Mouse (Mus musculus) Patski (cell line): ENCODE data around the gene Flvcr1. TPM values are rescaled to one million over a fixed set of nuclear protein-coding genes. Genes with fewer than 3 reads are reported as not detected.

ENCODE experiments used
- ATAC-seq: fragments of 100-300 bp; one replicate; pipeline ENCODE4 v1.8.0; 2021
- CTCF ChIA-PET: fragments of 350-600 bp; sonication (Branson Sonifier 250); formaldehyde crosslinking; loops from one replicate; lab custom pipeline; 2022; ENCODE audit warnings: inconsistent platforms; lab: Charles Lee
- POLR2A ChIA-PET: fragments of 350-600 bp; sonication (Branson Sonifier 250); formaldehyde crosslinking; loops from one replicate; lab custom pipeline; 2022; ENCODE audit warnings: antibody characterized with exemption, inconsistent platforms; lab: Charles Lee
- DNase-seq: peaks from one replicate; pipeline ENCODE4 v3.0.0-alpha.2; 2011; ENCODE audit warnings: low read depth, low spot score
- H3K27me3 ChIP-seq: fragments of 371-371 bp; one replicate; pipeline ENCODE4 v1.5.1; 2021
- CTCF ChIP-seq: fragments of 100-300 bp; IDR thresholded peaks from one replicate; pipeline ENCODE4 v1.5.1; 2021
- in situ Hi-C: fragments of 300-500 bp; cut with MboI; formaldehyde crosslinking; loops from 3 replicates; pipeline ENCODE4 v1.11.1; 2018; ENCODE audit warnings: low pct_unique_long_range_greater_than_20kb, mixed read lengths
- polyA plus RNA-seq: library from polyadenylated mRNA; unstranded; gene quantifications from one replicate; pipeline ENCODE4 v1.2.3, GENCODE M21; 2021

Flvcr1 gene
- polyA plus RNA-seq, 1 experiment from 2014 or later = 20.0 TPM

DNA sequence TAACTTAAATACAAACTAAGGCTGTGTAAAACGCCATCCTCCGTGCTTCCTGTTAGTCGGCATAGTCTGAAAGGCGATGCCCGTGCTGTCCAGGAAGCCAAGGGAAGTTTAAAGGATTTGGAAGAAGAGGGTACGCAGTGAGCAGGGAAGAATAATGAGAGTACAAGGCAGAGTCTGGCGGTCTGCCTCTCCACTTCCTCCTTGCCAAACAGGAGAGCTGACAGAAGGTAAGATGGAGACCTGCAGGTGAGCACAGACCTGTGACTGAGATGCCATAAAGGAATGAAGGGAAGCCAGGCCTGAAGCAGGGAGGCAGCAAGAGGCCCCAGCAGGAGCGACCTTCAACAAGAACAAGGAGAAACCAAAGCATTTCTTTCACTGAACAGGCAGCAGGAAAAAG, 51.8 kb downstream of the Flvcr1 start:
- in situ Hi-C loops = no loop called here
- POLR2A ChIA-PET = no interaction called here

DNA sequence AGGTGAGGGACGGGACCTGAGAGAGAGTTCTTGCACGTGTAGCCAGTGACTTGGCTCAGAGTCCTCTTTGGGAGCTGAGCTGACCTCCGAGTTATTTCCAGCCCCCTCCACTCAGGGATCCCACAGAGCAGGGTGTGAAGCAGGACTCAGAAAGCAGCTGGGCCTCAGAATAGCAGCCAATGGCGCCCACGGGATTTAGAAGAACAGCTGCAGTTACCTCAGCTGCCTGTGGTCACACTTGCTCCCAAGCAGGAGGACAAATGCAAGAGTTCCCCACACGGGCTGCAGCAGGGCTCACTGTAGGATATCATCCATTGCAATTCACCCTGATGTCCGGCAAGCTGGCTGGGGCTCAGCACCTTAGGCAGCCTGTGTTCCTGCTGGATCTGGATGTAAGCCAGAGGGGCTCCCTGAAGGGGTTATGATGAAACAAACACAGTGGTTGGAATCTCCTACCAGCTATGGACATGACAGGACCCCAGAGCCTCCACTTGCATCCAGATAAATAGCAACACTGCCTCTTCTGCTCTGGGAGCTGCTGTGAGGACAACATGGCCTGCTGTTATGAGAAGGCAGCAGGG, 53.3 kb downstream of the Flvcr1 start:
- no peak for DNase-seq
- ChIA-PET POLR2A (no interaction called here), CTCF (interaction anchor here (1.2 kb wide), 1 partner anchor 14 kb away, joined by 3 read pairs; no protein-coding TSS in a partner anchor)
- ATAC-seq = no peak
- TF ChIP-seq CTCF = no peak
- in situ Hi-C loops = no loop called here
- H3K27me3 ChIP-seq = no peaks in the 10 kb centered on the region

More for the DNA sequence above, 51.8 kb downstream of the Flvcr1 start:
- no peak for ATAC-seq
- DNase-seq = no peak
- TF ChIP-seq CTCF = no peak
- no peaks in the 10 kb centered on the region for H3K27me3 ChIP-seq
- CTCF ChIA-PET = interaction anchor here (1.2 kb wide), 1 partner anchor 15 kb away, joined by 3 read pairs; no protein-coding TSS in a partner anchor

DNA sequence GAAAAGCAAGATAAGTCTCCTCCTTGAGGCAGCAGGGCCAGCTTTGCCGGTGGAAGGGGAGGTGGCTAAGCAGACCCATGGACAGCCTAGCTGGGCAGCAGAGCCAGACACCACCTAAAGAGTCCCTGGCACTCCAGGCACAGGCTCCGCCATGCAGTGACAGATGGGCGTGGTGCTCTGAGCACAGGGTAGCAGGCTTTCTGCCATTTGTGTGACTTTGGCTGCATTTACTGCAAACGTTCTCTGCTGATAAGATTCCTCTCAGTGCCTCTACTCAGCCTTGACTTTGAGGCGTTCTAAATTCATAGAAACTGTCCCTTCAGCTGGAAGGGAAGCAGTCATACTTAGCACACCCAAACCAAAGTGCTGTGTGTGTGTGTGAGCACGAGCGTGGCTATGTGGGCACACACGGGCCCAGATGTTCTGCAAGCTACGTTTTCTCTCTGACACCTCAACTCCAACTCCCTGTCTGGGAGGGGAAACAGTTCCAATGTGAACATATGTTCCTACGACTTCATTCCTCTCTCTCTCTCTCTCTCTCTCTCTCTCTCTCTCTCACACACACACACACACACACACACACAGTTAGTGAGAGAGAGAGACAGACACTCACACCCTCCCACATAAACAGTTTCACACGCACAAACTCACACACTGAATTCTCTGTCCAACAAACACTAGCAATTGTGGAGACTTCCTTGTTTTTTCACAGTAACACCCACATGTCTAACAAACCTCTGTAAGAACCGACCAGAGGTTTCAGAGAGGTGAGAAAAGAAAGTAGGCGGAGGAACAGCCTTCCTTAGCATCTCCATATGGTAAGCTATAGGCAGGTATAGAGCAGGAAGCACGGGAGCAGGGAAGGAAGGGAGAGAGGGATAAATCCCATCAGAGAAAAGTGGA, 54.0 kb downstream of the Flvcr1 start:
- H3K27me3 ChIP-seq = no peaks in the 10 kb centered on the region
- DNase-seq (no peak), ATAC-seq (no peak)
- ChIA-PET CTCF (interaction anchor here (1.0 kb wide), 1 partner anchor 27 kb away, joined by 3 read pairs; no protein-coding TSS in a partner anchor), POLR2A (interaction anchor here (0.7 kb wide), 1 partner anchor 27 kb away, joined by 5 read pairs; no protein-coding TSS in a partner anchor)
- no peak for TF ChIP-seq CTCF
- in situ Hi-C loops = no loop called here

DNA sequence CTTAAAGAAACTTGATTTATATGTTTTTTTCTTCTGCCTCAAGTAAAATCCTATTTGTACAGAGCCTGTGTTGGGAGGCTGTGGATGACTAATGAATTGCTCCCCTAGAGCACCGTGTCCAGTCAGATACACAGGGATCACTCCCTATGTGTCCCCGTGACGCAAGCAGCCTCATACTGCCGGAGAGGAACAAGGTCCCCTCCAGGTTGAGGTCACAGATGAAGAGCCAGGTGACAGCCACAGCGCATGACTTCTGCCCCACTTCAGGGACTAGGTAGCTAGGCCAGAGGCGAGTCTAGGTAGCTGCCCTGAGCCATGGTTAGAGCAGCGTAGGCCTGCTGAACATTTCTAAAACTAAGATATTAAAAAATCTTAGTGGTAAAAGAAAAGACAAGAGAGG, 57.9 kb downstream of the Flvcr1 start:
- CTCF ChIA-PET = interaction anchor here (2.1 kb wide), 1 partner anchor 36 kb away, joined by 5 read pairs; no protein-coding TSS in a partner anchor
- POLR2A ChIA-PET = no interaction called here
- DNase-seq (no peak), ATAC-seq (no peak)
- H3K27me3 ChIP-seq = no peaks in the 10 kb centered on the region
- TF ChIP-seq CTCF = no peak
- in situ Hi-C loops = no loop called here

DNA sequence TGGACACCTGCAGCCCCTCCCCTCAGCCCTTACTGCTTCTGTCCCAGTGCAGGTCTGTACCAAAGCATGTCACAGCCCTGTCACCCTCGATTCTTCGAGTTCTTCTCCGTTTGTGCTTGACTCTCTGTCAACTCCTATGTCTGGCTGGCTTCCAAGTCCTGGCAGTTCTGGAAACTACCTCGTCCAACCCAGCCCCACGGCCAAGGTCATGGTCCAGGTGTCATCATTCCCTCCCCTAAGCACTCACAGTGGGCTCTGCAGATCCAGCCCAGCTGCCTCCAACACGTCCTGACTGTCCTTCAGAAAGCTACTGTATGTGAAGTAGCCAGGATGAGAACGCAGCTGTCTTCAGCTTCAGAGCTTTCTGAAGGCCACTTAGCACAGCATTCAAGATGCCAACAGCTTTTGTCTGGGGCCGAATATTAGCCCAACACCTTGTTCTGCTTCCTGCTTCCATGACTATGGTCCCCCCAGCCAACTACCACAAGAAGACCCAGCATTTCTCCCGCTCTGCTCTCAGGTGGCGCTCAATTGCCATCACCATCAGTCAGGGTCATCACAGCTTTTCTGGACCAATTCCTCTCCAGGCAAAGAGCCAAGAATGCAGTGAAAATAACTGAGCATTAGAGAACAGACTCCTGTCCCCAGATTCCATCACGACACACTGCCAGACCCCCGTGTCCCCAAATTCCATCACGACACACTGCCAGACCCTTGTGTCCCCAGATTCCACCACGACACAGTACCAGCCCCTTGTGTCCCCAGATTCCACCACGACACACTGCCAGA, 60.8 kb downstream of the Flvcr1 start:
- no peak for DNase-seq
- in situ Hi-C loops = no loop called here
- no peak for ATAC-seq
- ChIA-PET CTCF (no interaction called here), POLR2A (no interaction called here)
- no peak for TF ChIP-seq CTCF
- H3K27me3 ChIP-seq = no peaks in the 10 kb centered on the region

DNA sequence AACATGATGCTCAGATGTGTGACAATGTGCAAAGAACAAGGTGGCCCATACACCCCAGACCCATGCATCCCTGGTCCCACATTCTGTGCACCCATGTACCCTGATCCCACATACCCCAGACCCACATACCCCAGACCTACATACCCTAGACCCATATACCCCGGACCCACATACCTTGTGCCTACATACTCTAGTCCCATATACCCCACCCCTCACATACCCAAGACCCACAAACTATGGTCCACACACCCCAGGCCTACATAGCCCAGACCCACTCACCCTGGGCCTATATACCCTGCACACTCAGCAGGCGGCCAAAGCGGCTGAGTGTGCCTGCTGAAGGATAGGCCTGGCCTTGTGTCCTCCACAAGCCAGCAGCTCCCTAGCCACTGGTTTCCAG, 63.2 kb downstream of the Flvcr1 start:
- no peak for ATAC-seq
- ChIA-PET CTCF (no interaction called here), POLR2A (no interaction called here)
- no peak for TF ChIP-seq CTCF
- DNase-seq = no peak
- no peaks in the 10 kb centered on the region for H3K27me3 ChIP-seq
- in situ Hi-C loops = no loop called here

DNA sequence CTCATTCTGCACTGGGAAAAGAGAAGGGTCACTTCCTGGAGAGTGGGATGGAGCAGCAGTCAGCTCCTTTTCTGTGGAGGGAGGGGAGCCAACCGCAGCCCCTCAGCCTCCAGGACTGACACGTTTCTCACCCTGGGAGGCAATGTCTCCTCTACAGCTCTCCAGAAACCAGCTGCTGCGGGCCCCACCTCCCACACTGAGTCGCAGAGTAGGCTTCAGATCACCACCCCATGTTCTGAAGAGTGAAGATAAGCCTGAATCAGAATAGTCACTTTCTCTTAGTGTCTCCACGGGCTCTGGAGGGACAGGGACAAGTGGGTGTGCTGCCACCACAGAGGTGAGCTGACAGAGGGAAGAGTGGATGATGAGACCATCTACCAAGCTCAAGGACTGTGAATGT, 67.1 kb downstream of the Flvcr1 start:
- DNase-seq (no peak), ATAC-seq (no peak)
- ChIA-PET CTCF (interaction anchor here (1.0 to 1.8 kb wide), 2 partner anchors 14 to 15 kb away, joined by 3 to 6 read pairs; no protein-coding TSS in a partner anchor), POLR2A (no interaction called here)
- no peaks in the 10 kb centered on the region for H3K27me3 ChIP-seq
- TF ChIP-seq CTCF = no peak
- in situ Hi-C loops = no loop called here

Other genes with a start within 250 kb of the Flvcr1 start
- gene Rps6kc1, start 114.4 kb downstream of the Flvcr1 start, polyA plus RNA-seq = 16.5 TPM
- 54.1 TPM for gene Angel2, start 101.0 kb downstream of the Flvcr1 start, polyA plus RNA-seq
- gene Vash2, start 46.9 kb downstream of the Flvcr1 start, polyA plus RNA-seq = 5.4 TPM
- gene Spata45, start 10.5 kb upstream of the Flvcr1 start, polyA plus RNA-seq = not detected
- gene Tatdn3, start 36.8 kb upstream of the Flvcr1 start, polyA plus RNA-seq = 18.7 TPM
- 7.1 TPM for gene Nsl1, start 36.9 kb upstream of the Flvcr1 start, polyA plus RNA-seq
- 2.9 TPM for gene Batf3, start 71.7 kb upstream of the Flvcr1 start, polyA plus RNA-seq
- gene Fam71a, start 138.7 kb upstream of the Flvcr1 start, polyA plus RNA-seq = 0.08 TPM
- gene Atf3, start 191.9 kb upstream of the Flvcr1 start, polyA plus RNA-seq = 47.6 TPM